ENCODE assay signal across 24 mouse cellular contexts in genomic region chr1:72278085-72278484, GRCm38 (mm10). TPM values are rescaled to one million over a fixed set of nuclear protein-coding genes. Genes with fewer than 3 reads are reported as not detected.
"Had no signal": no experiment of that assay in that cellular context is flagged by ENCODE, and none has a peak within 500 bp of the region (broad histone marks: within the 10 kb centered on the region; RNA-seq: fewer than 3 reads in every experiment).

No protein-coding gene starts in this region.

- H3K9ac ChIP-seq: limb, embryonic 12.5 days; limb, embryonic 15.5 days; liver, embryonic 14.5 days; lung, embryonic 15.5 days; midbrain, embryonic 13.5 days; neural tube, embryonic 13.5 days had no signal

- H3K9me3 ChIP-seq: limb, embryonic 12.5 days; limb, embryonic 15.5 days; lung, embryonic 15.5 days; midbrain, embryonic 10.5 days; midbrain, embryonic 13.5 days; neural tube, embryonic 13.5 days had no signal

- H3K4me1 ChIP-seq: limb, embryonic 12.5 days; limb, embryonic 15.5 days; midbrain, embryonic 10.5 days; midbrain, embryonic 13.5 days; neural tube, embryonic 13.5 days had no signal

- ATAC-seq: midbrain, embryonic 13.5 days; midbrain, embryonic 16.5 days had no signal

- DNase-seq: kidney, postnatal 25 days; layer of hippocampus, adult 9-11 months; left cerebral cortex, postnatal 4 days; lung, adult 18-20 months; lung, postnatal 10 days; lung, postnatal 36 days; retina, postnatal 1 day; thymus, adult 18-20 months; thymus, postnatal 36 days had no signal

- H3K4me2 ChIP-seq: limb, embryonic 12.5 days; limb, embryonic 15.5 days; lung, embryonic 15.5 days; midbrain, embryonic 13.5 days; neural tube, embryonic 13.5 days had no signal

- H3K27ac ChIP-seq: kidney, postnatal 0 days; layer of hippocampus, adult 2 months; left cerebral cortex, adult 2 months; limb, embryonic 12.5 days; limb, embryonic 15.5 days; liver, embryonic 14.5 days; lung, embryonic 15.5 days; midbrain, embryonic 10.5 days; midbrain, embryonic 13.5 days; neural tube, embryonic 13.5 days had no signal

- H3K27me3 ChIP-seq: limb, embryonic 12.5 days; limb, embryonic 15.5 days; lung, embryonic 15.5 days; megakaryocyte, embryonic 14.5 days; midbrain, embryonic 13.5 days; neural tube, embryonic 13.5 days had no signal

- H3K4me3 ChIP-seq: layer of hippocampus, adult 2 months; left cerebral cortex, adult 2 months; limb, embryonic 12.5 days; limb, embryonic 15.5 days; lung, embryonic 15.5 days; megakaryocyte, embryonic 14.5 days; midbrain, embryonic 10.5 days; midbrain, embryonic 13.5 days; myocyte; neural tube, embryonic 13.5 days had no signal

RNA-seq across cellular contexts. Expression of gene Tmem169, which starts 6.1 kb away (rescaled TPM):
- total RNA-seq: monocyte, adult 5-6 weeks had no signal
- polyA plus RNA-seq: spleen, adult 2 months had no signal
